Mouse (Mus musculus) c-Kit-negative CD71-positive TER-119-positive erythroid progenitor cells, embryonic 14.5 days (primary cell): ENCODE data around the gene Gramd4.

Source experiments
- DNase-seq: peaks from one replicate; pipeline ENCODE4 v3.0.0-alpha.2; 2013; ENCODE audit warnings: low read depth, low spot score

Gramd4 gene

DNA sequence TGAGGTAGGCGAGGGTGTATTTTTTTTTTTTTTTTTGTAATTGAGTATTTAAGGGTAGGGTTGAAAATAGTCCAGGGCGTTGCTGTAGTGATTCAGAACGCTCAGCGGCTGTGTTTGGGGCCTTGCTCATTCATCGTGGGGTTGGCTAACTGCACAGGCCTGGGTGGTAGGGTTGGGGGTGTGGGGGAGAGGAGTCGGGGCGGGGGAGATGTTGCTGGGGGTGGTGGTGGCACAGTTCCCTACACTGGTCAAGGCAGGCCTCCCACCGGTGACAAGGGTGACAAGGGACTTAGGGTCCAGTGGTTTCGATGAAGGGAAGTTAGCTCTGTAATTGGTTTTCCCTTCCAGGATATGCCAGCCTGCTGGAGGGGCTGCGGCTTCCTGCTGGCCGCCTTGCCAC is 12.9 kb downstream of the Gramd4 start:
- DNase-seq, result no peak

DNA sequence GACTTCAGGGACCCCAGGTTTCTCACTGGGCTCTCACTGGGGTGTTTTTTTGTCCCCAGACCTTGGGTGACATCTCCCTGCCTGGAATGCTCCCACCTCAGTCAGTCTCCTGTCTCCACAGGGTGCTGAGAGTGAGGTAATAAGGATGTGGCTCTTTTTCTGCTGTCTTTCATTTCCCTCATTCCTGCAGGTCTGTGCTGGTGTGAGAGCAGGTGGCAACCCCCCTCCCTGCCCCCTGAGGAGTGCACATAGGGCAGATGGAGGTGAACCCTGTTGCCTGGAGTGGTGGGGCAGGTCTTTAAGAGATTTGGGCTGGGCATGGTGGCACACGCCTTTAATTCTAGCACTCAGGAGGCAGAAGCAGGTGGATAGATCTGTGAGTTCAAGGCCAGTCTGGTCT is 13.7 kb downstream of the Gramd4 start:
- DNase-seq, result no peak

DNA sequence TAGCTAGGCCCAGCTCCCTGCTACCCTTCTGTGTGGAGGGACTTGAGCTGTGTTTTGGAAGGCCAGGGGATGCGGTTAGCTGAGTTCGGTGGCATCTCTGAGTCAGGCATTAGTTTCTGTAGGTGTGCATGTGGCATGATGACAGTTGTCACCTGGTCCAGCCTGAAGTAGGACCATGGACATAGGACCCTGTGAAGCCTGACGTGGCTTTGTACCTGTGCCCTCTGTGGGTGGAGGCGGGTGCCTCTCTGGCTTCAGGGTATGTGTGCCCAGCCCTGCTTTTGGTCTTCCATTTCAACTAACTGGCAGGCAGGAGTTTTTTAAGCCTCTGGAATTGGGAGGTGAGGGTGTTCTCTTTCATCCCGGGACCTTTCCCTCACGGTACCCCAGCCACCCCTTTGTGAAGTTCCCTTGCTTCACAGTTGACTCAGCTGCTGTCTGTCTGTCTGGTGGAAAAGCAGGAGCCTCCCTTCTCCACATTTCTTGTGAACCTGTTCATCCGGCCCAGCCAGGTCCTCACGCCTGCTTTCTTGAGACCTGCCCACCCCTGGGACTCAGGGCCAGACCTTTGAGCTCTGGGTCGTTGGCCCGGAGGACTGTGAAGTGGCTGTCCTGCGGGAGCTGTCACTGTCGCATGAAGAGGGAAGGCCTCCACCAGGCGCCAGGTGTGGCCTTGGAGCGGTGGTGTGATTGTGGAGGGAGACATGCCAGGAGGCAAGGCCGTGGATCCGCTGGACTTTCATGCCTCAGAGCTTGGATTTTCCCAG is 16.9 kb downstream of the Gramd4 start:
- no peak for DNase-seq

DNA sequence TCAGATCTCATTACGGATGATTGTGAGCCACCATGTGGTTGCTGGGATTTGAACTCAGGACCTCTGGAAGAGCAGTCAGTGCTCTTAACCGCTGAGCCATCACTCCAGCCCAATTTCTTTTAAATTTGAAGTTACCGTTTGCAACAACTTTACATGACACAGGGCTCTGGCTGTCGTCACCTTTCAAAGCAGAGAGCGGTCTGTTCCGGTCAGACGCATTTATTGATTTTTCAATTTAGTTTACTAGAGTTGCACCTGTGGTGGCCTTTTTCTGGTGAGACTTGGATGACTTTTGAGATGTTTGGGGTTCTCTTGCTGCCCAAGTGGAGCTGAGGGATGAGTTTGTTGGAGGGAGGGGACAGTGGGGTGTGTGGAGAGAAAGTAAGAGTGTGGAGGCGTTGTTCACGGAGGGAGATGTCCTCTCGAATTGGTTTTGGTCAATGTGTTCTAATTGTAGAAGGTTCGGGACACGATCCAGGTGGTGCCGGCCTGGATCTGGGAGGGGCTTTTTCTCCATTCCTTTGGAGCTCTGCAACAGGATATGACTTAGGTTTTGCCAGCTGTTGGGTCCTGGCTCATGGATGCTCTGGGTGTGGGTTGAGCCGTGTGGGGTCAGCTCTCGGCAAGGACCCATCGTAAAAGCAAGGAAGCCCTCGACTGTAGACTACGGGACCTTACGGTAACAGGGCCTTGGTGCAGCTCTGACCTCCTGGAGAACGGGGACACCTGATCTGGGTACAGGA is 18.0 kb downstream of the Gramd4 start:
- DNase-seq, result no peak

DNA sequence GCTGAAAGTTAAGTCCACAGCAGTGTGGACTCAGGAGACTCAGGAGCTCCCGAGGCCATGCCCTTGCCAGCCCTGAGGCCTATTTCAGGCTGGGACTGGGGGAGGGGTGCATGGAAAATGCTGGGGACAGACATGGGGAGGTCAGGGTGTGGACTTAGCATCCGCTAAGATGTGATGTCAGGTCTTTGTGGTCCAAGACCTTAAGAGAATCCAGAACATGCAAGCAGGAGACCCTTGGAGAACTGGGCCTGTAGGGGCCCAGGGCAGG is 18.5 kb downstream of the Gramd4 start:
- no peak for DNase-seq

DNA sequence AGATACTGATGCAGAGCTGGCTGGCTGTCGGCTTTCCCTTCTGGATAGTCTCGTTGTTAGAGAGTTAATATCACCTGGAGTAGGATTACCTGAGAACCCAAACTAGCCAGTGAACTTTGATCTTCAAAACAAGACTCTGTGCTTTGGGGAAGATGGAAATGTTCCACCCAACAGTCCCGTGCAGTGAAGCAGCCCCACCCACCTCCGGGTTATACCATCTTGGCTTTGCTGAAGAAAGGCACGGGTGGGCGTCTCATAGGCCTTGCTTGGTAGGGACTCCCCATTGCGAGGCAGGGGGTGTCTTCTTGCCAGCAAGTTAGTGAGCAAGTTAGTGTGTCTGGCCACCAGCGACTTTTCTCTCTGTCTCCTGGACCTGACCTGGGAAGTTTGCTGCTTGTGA is 18.9 kb downstream of the Gramd4 start:
- no peak for DNase-seq

DNA sequence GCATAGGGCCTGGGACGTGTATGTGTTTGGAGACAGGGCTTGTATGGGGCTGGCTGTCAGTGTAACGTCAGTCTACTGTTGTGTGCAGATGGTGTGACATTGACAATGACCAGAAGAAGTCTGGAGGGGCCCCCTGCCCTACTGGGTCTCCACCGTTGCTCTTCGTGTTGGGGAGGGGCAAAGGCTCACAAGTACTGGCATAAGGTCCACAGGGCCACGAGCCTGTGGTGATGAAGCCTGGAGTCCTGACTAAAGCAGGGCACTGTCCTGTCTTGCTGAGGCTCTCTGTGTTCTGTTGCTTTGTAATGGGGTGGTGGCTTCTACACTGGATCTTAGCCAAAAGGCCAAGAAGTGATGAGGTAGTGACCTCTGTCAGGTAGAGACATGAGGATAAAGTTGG is 20.4 kb downstream of the Gramd4 start:
- no peak for DNase-seq

DNA sequence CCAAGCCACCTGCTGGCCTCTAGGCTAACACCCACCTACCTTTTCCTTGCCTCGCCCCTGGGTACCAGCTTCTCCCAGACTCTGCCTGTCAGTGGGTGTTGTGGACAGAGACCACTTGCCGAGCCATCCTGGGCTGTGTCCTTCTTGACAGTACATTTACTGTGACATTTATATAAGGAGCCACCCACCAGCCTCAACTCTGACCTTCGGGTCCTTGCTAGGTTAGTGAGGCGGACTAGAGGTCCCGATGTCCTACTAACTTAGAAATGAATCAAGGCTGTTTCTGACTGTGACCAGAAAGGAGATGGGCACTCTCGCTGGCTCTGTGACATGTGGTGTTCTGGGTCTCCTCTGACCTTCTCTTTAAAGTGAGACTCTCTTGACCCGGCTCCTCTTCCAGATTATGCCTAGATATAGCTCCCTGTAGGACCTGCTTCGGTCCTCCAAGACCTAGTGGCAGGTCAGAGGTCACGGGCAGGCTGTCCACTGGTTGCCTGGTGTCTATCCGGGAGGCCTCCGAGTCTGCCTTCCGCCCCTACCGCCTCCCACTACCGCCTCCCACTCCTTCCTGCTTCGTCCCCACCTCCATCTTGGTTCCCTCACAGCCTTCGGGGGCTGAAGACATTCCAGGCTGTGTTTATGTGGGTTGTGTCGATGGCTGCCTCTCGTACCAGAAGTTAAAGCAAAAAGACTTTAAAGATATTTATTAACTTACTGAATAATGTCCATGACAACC is 21.2 kb downstream of the Gramd4 start:
- DNase-seq, result no peak

DNA sequence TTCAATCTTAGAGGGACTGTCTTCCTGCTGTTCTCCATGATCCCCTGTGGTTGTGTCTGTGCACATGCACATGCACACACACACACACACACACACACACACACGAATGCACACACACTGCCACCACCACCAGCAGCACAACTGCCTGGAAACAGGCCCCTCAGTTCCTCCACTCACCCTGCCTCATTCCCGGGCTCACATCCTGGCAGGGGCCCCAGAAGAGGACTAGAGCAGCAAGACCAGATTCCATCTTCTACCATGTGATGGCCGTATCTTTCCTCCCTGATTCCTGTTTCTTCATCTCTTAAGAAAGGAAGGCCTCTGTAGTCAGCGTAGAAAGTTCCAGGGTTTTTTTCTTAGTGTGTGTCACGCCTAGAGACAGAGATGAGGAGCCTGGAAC is 22.0 kb downstream of the Gramd4 start:
- no peak for DNase-seq

DNA sequence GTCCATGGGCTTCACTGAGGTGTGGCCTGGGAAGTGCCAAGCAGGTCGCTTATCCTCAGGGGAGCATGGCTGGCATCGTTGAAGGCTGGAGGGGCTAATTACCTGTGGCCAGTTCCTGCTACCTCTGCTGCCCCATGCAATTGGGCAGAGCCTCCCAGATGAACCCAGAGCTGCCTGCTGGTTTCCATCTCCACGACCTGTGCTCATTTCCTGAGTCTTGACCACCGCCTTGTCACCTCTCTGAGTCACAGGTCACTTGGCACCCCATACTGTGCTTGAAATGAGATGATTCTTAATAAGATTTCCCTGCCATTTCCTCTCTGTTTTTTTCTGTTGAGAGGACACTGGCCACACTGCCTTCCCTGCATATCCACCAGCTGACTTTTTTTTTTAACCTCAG is 22.4 kb downstream of the Gramd4 start:
- DNase-seq, result no peak

DNA sequence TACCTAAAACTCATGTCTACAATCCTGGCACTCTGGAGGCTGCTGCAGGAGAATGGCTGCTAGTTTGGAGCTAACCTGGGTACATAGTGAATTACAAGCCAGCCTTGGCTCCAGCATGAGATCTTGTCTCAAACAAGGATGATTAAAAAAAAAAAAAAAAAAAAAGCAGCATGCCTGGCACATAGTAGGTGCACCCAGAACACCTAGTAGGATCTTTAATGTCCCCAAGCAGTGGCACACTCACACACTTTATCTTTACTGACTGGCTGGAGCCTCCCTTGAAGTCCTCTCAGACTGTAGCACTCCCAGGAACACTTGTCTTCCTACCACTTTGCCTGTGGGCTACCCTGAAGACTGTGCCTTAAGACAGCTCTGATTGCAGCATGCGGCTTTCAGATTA is 22.9 kb downstream of the Gramd4 start:
- no peak for DNase-seq

DNA sequence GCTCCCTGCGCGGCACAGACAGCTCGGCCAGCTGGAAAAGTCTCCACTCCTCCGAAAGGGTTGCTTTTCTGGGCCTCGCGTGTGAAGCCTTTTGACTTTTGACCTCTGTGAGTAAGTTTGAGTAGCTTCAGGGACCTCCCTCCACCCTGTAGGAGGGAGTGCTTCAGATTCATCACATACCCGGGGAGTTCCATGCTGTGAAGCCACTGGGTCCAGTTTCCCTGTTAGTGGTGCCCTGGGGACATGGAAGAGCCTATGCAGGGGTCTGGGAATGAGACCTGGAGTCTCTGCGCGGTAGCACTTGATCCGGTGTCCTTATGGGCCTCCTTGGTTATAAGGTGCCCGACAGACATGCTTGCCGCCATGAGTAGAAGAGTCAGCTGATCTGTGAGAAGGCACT is 24.2 kb downstream of the Gramd4 start:
- no peak for DNase-seq

DNA sequence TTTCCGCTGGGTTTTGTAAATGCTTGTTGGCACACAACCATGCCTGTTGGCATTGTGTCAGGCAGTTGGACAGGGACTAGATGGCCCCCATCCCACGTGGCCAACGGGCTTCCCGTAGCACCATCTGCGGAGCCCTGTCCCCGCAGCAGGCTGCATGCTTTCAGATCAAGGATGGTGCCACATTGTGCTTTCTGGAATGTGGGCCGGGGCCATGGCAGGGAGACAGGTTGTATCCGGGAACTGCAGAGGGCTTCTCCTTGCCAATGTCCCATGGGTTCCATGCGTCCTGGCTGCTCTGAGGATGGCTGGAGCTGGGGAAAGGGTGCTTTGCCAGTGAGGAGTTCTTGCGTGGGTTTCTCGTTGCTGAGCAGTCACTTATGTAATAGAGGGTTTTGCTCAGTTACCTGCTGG is 25.1 kb downstream of the Gramd4 start:
- DNase-seq, result no peak

DNA sequence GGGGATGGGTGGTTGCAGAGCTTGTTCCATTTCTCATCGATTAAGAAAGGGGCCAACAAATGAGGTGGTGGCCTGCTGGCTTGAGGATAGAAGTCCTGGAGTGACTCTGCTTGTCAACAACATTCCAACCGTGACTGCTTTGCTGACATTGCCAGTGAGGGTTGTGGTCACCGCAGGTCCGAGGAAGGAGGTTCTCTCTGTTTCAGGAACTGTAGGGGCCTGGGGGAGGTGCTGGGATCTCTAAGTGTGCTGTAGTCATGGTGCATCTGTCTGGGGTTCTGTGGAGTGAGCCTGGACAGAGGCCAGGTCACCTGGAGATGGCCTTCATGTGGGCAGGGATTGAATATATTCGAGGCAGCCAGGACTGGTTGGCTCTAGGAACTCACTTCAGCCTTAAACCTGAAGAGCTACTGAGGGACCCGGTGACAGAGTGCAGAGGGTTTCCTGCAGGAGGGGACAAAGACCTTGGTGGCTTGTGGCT is 25.8 kb downstream of the Gramd4 start:
- no peak for DNase-seq

DNA sequence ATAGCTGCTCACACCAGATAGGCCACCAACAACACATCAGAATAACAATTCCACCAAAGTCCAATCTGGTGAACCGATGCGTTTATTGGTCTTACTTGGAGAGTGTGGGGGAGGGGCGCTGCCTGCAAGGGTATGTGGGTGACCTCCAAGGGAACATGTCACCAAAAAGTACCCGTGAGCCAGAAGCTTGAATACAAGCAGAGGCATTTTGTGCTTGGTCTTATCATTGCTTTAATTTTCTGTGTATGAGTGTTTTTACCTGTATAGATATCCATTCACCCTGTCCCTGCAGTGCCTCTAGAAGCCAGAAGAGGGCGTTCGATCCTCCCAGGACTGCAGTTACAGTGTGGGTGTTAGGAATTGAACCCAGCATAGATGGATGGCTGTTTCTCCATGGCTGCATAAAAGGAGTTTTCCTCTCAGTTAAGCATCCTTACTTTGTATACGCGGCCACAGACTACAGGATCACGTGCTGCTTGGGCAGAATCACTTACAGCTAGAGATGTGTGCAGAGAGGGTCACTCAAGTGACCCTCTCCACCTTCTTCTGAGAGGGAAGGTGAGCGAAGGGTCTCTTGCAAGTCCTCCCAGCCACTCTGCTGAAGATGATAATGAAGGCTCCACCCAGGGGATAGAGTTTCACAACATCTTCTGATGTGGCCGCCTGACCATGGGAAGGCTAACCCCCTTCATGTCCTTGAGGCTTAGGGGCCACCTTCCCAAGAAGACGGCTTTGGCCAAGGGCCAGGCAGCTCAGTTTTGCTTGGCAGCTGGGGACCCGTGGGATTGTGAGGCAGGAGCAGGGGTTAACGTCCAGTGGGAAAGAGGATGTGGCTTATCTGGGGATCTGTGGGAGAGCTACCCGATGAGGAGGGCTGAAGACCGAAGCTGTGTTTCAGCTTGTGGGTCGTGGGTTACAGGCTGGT is 28.1 kb downstream of the Gramd4 start:
- DNase-seq, result no peak

DNA sequence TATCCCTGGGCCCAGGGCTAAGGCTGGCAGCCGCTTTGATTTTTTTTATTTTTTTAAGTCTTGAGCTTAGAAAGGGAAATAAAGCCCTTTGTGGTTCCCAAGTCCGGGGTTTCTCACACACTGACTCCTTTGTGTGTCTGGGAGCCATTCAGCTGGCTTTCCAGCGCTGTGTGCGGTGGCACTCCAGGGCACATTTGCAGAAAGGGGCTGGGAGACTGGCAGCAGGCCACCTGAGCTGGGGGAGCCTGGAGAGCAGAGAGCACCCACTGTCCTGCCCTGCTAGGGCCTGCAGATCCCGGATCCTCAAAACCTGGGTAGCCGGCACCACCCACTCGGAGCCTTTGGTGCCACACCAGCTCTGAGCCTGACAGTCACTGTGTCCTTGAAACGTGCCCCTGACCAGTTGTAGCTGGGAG is 28.8 kb downstream of the Gramd4 start:
- DNase-seq, result no peak

DNA sequence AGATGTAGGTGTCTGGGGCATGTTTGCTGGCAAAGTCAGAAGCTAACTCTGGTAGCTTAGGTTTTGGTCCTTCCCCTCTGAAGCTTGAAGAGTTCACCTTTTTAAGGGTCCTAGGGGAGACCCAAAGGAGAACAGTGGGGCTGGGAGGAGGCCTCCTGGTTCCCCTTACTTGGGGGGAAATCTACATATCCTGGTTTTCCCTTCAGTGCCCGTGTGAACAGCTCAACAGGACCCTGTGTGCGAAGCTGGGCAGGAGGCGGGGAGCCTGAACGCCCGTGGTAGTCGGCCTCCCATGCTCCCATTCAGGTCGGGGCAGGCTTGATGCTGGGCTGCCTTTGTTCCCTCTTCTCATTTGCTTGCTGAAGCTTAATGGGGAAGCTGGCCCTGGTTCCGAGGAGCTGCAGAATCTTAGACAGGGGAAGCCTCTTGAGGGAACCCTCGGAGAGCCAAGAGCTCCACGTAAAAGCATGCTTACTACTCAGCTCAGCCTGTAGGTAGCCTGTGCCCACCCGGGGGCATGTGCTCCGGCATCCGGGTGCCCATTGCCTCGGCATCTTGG is 30.2 kb downstream of the Gramd4 start:
- DNase-seq, result no peak

DNA sequence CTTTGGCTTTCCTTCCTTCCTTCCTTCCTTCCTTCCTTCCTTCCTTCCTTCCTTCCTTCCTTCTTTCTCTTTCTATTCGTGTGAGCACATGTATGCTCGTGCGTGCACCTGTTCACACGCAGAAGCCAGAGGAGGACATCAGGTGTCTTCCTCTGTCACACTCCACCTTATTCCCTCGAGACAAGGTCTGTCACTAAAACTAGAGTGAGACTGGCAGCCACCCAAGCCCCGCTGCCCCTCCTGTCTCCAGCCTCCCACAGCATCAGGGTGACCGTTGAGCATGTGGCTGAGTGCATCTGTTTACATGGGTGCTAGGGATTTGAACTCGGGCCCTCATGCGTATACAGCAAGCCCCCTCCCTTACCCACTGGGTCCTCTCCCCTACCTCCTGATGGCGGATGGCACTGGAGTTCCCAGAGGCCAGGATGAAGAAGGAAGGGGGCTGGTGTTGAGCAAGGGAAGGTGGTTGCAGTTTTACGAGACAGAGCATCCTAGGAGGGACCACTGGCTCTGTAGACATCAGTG is 30.8 kb downstream of the Gramd4 start:
- DNase-seq, result no peak

DNA sequence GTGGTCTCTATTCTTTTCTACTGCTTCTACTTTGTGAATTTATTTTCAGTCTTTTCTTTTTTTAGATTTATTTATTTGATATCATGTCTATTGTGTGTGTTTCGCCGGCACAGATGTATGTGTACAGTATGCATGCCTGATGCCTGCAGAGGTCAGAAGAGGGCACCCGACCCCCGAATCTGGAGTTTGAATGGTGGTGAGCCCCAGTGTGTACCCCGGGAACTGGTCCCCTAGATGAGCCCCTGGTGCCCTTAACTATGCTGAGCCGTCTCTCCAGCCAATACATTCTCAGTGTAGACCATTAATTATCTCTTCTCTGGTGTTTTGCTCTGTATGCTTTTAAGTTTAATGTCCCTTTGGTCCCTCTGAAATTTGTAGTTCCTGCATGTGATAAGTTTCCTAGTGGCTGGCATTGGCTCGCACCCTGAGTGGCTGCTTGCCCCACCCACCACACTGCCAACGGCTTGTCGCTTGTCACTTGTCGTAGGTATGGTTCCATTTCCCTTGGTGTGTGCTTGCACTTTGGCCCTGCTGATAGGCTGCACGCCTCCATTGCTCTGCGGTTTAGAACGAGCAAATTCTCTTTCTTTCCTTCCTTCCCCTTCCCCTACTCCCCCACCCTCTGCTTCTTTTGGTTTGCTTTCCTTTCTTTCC is 31.7 kb downstream of the Gramd4 start:
- DNase-seq, result no peak

DNA sequence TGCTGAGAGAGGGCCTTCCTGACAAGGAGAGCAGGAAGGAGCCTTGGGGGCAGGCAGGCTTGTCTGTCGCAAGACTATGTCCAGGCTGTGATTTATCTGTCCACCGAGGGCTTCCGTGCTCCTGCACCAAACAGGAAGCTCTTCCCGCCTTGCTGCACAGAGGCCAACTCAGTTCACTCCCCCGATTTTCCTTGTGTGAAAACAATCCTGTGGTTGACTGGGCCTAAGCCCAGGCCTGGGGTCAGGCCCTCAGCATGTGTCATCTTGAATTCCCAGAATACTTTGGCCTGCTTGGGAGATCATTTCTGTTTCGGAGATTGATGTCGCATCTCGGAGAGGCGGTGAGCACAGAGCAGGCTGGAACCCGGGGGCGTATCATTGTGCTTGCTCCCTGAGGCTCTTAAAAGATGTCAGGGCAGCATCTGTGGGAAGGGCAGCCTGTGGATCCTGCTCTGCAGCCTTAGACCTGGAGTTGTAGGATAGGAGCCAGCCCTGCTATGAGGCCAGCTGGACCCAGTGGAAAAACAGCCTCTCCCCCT is 32.6 kb downstream of the Gramd4 start:
- DNase-seq, result no peak
